Mouse (Mus musculus): ENCODE measurements around the gene Plekho2.
A peak's percentile ranks its signal among the peaks of the same experiment; 100 is the strongest.

Gene Plekho2

DNA sequence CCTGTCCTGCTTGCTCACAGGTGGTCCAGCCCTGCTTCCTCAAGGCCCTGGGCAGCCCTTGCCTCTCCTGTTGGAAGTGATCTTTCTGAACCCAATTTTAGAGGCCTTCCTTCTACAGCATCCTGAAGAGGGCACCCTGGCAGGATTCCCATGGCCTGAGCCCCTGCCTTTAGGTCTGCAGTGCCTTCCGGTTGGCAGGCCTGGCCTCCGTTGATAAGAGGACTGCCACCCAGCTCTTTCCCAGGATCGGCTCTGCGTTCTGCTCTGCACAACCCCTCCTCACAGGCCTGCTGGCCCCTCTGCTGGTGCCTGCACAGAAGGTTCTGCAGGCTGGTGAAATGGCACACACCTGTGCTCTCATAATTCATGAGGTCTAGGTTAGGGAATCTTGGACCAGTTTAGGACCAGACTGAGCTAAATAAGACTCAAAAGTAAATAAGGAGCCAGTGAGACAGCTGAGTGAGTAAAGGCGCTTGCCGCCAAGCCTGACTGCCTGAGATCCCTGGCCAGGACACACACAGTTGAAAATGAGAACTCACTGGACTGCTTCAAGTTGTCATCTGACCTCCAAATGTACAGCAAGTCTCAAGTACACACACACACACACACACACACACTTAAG, 51.3 kb downstream of the Plekho2 start:
- peak; percentile 90 for DNase-seq

DNA sequence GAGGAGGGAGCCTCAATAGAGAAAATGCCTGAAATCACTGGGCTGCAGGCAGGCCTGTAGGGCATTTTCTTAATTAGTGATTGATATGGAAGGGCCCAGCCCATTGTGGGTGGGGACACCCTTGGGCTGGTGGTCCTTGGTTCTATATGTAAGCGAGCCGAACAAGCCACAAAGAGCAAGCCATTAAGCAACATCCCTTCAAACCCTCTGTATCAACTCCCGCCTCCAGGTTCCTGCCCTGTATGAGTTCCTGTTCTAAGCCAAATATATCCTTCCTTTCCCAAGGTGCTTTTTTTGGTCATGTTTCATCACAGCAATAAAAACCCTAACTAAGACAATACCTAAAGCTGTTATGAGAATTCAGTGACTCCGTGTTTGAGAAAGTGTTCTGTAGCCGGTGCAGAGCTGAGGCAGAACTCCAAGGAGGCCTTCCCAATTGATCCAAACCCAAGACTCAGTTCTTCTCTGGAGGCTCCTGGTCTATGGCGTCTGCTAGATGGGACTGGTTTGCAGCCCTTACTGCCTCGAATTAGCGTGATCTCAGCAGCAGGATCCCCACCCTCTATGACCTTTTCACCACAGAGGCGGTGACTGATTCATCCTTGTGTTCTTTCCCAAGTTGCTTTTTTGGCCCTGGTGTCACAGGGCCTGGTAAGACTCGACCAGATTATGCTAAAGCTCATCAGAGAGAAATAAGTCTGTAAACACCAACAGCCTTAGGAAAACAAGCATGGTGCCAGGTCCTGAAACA, 54.2 kb downstream of the Plekho2 start:
- DNase-seq, result no peak

GRCm38 (mm10) chr9:65523611-65524364, 56.1 kb downstream of the Plekho2 start:
- DNase-seq, result peak; percentile 86

- DNase-seq, result no peak
Measured at GRCm38 (mm10) chr9:65520505-65520876, 59.3 kb downstream of the Plekho2 start.

GRCm38 (mm10) chr9:65519807-65520504, 59.9 kb downstream of the Plekho2 start, which contains the start of gene Ankdd1a:
TSS of gene Ankdd1a (minus strand) at chr9:65520193.
- no peak for DNase-seq

DNA sequence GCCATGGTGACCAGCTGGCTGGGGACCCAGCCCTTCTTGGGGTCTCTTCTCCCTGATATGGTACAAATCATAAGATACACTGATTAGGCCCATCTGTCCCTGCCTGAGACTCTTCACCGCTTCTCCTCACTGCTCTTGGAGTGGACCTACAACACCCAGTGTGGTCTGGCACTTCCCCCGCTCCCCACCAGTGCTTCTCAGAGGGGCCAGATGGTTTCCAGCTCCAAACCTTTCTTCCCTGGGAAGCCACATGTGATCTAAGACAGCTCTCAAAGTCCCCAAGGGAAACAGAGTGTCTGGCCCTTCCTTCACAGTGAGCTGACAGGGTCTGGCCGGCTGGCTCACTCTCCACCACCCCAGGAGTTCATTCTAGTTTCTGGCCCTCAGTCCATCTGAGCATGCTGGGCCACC, 65.0 kb downstream of the Plekho2 start:
- no peak for DNase-seq

DNA sequence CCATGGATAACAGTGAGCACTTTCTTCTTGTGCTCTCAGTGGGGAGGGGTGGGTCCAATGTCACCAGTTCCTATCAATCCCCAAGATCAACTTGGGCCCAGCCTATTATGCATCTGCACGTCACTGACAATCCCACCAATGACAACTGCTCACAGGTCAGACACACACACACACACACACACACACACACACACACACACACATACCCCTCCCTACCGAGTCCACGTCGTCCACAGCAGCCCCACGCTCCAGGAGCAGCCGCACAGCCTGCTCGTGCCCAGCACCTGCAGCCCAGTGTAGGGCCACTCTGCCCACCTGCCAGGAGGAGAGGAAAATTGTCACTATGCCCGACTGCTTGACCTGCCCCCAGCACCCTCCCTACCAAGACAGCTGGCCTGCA, 65.4 kb downstream of the Plekho2 start:
- no peak for DNase-seq

DNA sequence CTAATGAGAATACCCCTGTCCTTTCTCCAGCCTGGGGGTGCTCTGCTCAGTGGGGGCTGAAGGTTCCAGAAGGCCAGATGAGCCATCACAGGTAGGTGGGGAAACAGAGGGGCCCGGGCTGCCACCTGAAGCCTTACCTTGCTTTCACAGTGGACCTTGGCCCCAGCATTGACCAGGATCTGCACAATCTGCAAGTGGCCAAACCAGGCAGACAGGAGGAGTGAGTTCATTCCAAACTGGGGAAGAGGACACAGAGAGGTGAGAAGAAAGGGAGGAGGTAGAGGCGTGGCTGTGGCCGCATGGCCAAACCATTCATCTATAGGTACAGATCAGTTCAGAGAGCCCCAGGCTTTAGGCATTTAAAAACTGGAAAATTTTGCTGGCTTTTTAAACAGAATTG, 67.3 kb downstream of the Plekho2 start:
- DNase-seq, result no peak

- no peak for DNase-seq
Measured at GRCm38 (mm10) chr9:65508449-65508848, 71.4 kb downstream of the Plekho2 start.

GRCm38 (mm10) chr9:65502721-65503505, 76.9 kb downstream of the Plekho2 start:
- no peak for DNase-seq
